ENCODE assay signal across 9 mouse cellular contexts in genomic region chr9:106447951-106448350, GRCm38 (mm10). TPM values are rescaled to one million over a fixed set of nuclear protein-coding genes. Genes with fewer than 3 reads are reported as not detected.
DNase-seq lines count a peak whose midpoint lies in the region; ATAC-seq and TF ChIP-seq lines count a peak whose summit lies in the region.
"Had no signal": no experiment of that assay in that cellular context is flagged by ENCODE, and none has a peak within 500 bp of the region (broad histone marks: within the 10 kb centered on the region; RNA-seq: fewer than 3 reads in every experiment).

No protein-coding gene starts in this region.

- no peak for TF ChIP-seq CTCF in CH12.LX (conservative IDR thresholded peaks at IDR 0.05 in 1 of 2, IDR thresholded peaks at IDR 0.05 in 1 of 2; ENCODE audit: low read depth in 2 of 2, low read length in 2 of 2)
- no peak for TF ChIP-seq CTCF in liver, embryonic 14.5 days (IDR thresholded peaks at IDR 0.05; ENCODE audit: low read depth)

- no peaks in the 10 kb centered on the region for H3K79me2 ChIP-seq in CH12.LX (replicated peaks; ENCODE audit: control insufficient read depth, extremely low read depth, insufficient read depth, poor library complexity, severe bottlenecking)

- H3K4me1 ChIP-seq in CH12.LX (ENCODE audit: control insufficient read depth in 1 of 2, insufficient read depth in 2 of 2), result peaks cover 9 to 42% of the 10 kb centered on the region in 2 experiments
- H3K4me1 ChIP-seq in hindbrain, embryonic 10.5 days (replicated peaks), result peaks cover 82% of the 10 kb centered on the region
- H3K4me1 ChIP-seq in liver, embryonic 14.5 days (replicated peaks; ENCODE audit: control insufficient read depth in 2 of 2, insufficient read depth in 2 of 2, low read length in 1 of 2), result peaks cover 7 to 20% of the 10 kb centered on the region in 2 experiments

- TF ChIP-seq EP300 in CH12.LX (IDR thresholded peaks at IDR 0.05; ENCODE audit: low read length), result no peak
- no peak for TF ChIP-seq EP300 in liver, embryonic 14.5 days (IDR thresholded peaks at IDR 0.05; ENCODE audit: low read depth)

- H3K27ac ChIP-seq in CH12.LX (ENCODE audit: insufficient read depth, low read depth), result no peak overlapping the region; the same call in 1 of the 2 replicates
- peak overlapping the region; percentile 88 for H3K27ac ChIP-seq in hindbrain, embryonic 10.5 days
- H3K27ac ChIP-seq in liver, embryonic 14.5 days, result no peak overlapping the region

- TF ChIP-seq RAD21 in CH12.LX (IDR thresholded peaks at IDR 0.05; ENCODE audit: low read depth, low read length), result no peak

- no peaks in the 10 kb centered on the region for H3K9me3 ChIP-seq in CH12.LX (replicated peaks; ENCODE audit: low read length)
- no peaks in the 10 kb centered on the region for H3K9me3 ChIP-seq in hindbrain, embryonic 10.5 days
- no peaks in the 10 kb centered on the region for H3K9me3 ChIP-seq in liver, embryonic 14.5 days (ENCODE audit: control insufficient read depth, low read length)

- dilution Hi-C loops in CH12.LX (cut with MboI; ENCODE audit: extremely low pct_ligation_motif_present, extremely low pct_unique_long_range_greater_than_20kb, low sequenced_read_pairs), result no loop called here

- 39% methylated on average over 9 of the region's 9 CpGs for WGBS in hindbrain, embryonic 10.5 days
- WGBS in liver, embryonic 14.5 days (ENCODE audit: insufficient replicate concordance), result 33% methylated on average over 9 of the region's 9 CpGs

- intact Hi-C loops in left cerebral cortex, postnatal 25 days (cut with DNase I), result loop anchor here (2.0 kb wide), 1 partner anchor 29 kb away; the partner anchor contains the start of gene Parp3

- DNase-seq in cerebellum, adult 9-11 months, result peak; percentile 84
- DNase-seq in cerebellum, postnatal 4 days (ENCODE audit: low spot score in 2 of 2), result no peak
- DNase-seq in CH12.LX (ENCODE audit: extremely low read depth), result no peak
- DNase-seq in hindbrain, embryonic 10.5 days (ENCODE audit: low spot score), result no peak
- DNase-seq in liver, embryonic 14.5 days (ENCODE audit: low read depth in 3 of 3, low spot score in 3 of 3), result no peak
- no peak for DNase-seq in left cerebral cortex, postnatal 25 days (ENCODE audit: low spot score in 2 of 2)
- DNase-seq in urinary bladder, adult 2 months (ENCODE audit: low spot score), result no peak
- no peak for DNase-seq in spleen, adult 18-20 months

- peak overlapping the region; percentile 95 for H3K4me2 ChIP-seq in CH12.LX (ENCODE audit: insufficient read depth, low read depth, poor library complexity, severe bottlenecking)
- H3K4me2 ChIP-seq in liver, embryonic 14.5 days (ENCODE audit: low read depth), result peak overlapping the region; percentile 78

- ATAC-seq in liver, embryonic 14.5 days (ENCODE audit: insufficient read depth), result no peak

- H3K27me3 ChIP-seq in CH12.LX (replicated peaks), result no peaks in the 10 kb centered on the region
- H3K27me3 ChIP-seq in hindbrain, embryonic 10.5 days (ENCODE audit: insufficient read depth, poor library complexity, severe bottlenecking), result peaks cover 4% of the 10 kb centered on the region; the same call in 1 of the 2 replicates
- peaks cover 5% of the 10 kb centered on the region for H3K27me3 ChIP-seq in liver, embryonic 14.5 days (ENCODE audit: control insufficient read depth, insufficient read depth, low read length)

- H3K9ac ChIP-seq in CH12.LX (ENCODE audit: insufficient read depth, low read depth), result peak overlapping the region; percentile 28
- no peak overlapping the region for H3K9ac ChIP-seq in liver, embryonic 14.5 days (replicated peaks)

- in situ Hi-C loops in CH12.LX (cut with MboI; ENCODE audit: low pct_ligation_motif_present, low pct_unique_long_range_greater_than_20kb, low sequenced_read_pairs), result no loop called here

- H3K4me3 ChIP-seq in CH12.LX (replicated peaks in 1 of 3; ENCODE audit: low read depth in 2 of 3, low read length in 2 of 3, poor library complexity in 1 of 3), result peak overlapping the region; percentile 62 to 74 (median 62)
- H3K4me3 ChIP-seq in hindbrain, embryonic 10.5 days, result peak overlapping the region; percentile 63
- peak overlapping the region in 1 of 2 experiments; percentile 60; a peak in 2 of 4 replicates for H3K4me3 ChIP-seq in liver, embryonic 14.5 days (ENCODE audit: insufficient read depth in 1 of 2, low read depth in 2 of 2, low read length in 2 of 2)

- H3K36me3 ChIP-seq in CH12.LX (replicated peaks in 1 of 2; ENCODE audit: control insufficient read depth in 1 of 2, insufficient read depth in 1 of 2, low read length in 1 of 2), result peaks cover 0 to 41% of the 10 kb centered on the region in 2 experiments
- H3K36me3 ChIP-seq in hindbrain, embryonic 10.5 days, result no peaks in the 10 kb centered on the region
- H3K36me3 ChIP-seq in liver, embryonic 14.5 days (replicated peaks; ENCODE audit: control insufficient read depth, insufficient read depth, low read depth), result no peaks in the 10 kb centered on the region

- no peak for TF ChIP-seq POLR2A in CH12.LX (IDR thresholded peaks at IDR 0.05; ENCODE audit: low read depth, low read length)

TF ChIP-seq in CH12.LX, 34 proteins besides CTCF, POLR2A, EP300 and RAD21:
- TF ChIP-seq PAX5 (IDR thresholded peaks at IDR 0.05; ENCODE audit: low read length) (no peak), MEF2A (IDR thresholded peaks at IDR 0.05; ENCODE audit: borderline replicate concordance, low read depth, low read length) (no peak), HCFC1 (IDR thresholded peaks at IDR 0.05; ENCODE audit: low read depth, low read length) (no peak), USF1 (IDR thresholded peaks at IDR 0.05; ENCODE audit: low read depth, low read length) (no peak), MXI1 (IDR thresholded peaks at IDR 0.05; ENCODE audit: low read depth, low read length) (no peak), NELFE (IDR thresholded peaks at IDR 0.05; ENCODE audit: low read depth, low read length) (no peak), E2F4 (IDR thresholded peaks at IDR 0.05; ENCODE audit: insufficient replicate concordance, low read depth, low read length) (no peak), CHD1 (IDR thresholded peaks at IDR 0.05; ENCODE audit: low read depth, low read length) (no peak), UBTF (IDR thresholded peaks at IDR 0.05; ENCODE audit: low read depth, low read length) (no peak), GABPA (IDR thresholded peaks at IDR 0.05; ENCODE audit: insufficient replicate concordance, low read depth, low read length) (no peak), POLR2AphosphoS2 (IDR thresholded peaks at IDR 0.05; ENCODE audit: low read depth, low read length) (no peak), ZNF384 (IDR thresholded peaks at IDR 0.05; ENCODE audit: low read depth, low read length) (no peak), MAZ (IDR thresholded peaks at IDR 0.05; ENCODE audit: low read depth, low read length) (no peak), JUN (IDR thresholded peaks at IDR 0.05; ENCODE audit: insufficient read depth, low read depth, low read length) (no peak), TCF12 (IDR thresholded peaks at IDR 0.05; ENCODE audit: low read depth, low read length) (no peak)

RNA-seq across cellular contexts. Expression of gene Abhd14a, which starts 0.5 kb away (rescaled TPM):
- total RNA-seq in CH12.LX (2012; rRNA removed) (20.4 and 20.6 TPM in 2 replicates), CH12.LX (2014; rRNA removed) (15.6 and 18.2 TPM in 2 replicates)
- 23.3 and 26.6 TPM in 2 replicates for polyA plus RNA-seq in CH12.LX (2012; ENCODE audit: insufficient read length, low read depth)
- polyA plus RNA-seq in hindbrain, embryonic 10.5 days (2016; fragmentation: Nextera tagmentation; extraction: Ambion mirVana), result 39.7 and 41.9 TPM in 2 replicates
- 14.4 and 16.4 TPM in 2 replicates for polyA plus RNA-seq in liver, embryonic 14.5 days (2012; rRNA removed)
- 14.3 and 16.3 TPM in 2 replicates for polyA plus RNA-seq in liver, embryonic 14.5 days (2014; fragmentation: Nextera tagmentation; extraction: Ambion mirVana)
- 10 to 100 TPM; 40.6 to 44.0 TPM for total RNA-seq in left cerebral cortex, postnatal 25 days (2021)
- polyA plus RNA-seq in urinary bladder, adult 2 months (2012; rRNA removed), result 44.9 and 46.9 TPM in 2 replicates

RNA-seq across cellular contexts. Expression of gene Abhd14b, which starts 0.7 kb away (rescaled TPM):
- 3.9 and 5.3 TPM in 2 replicates for total RNA-seq in CH12.LX (2012; rRNA removed)
- total RNA-seq in CH12.LX (2014; rRNA removed), result 2.9 and 3.6 TPM in 2 replicates
- 4.4 and 5.4 TPM in 2 replicates for polyA plus RNA-seq in CH12.LX (2012; ENCODE audit: insufficient read length, low read depth)
- polyA plus RNA-seq in hindbrain, embryonic 10.5 days (2016; fragmentation: Nextera tagmentation; extraction: Ambion mirVana), result 5.7 and 6.0 TPM in 2 replicates
- 17.3 and 23.7 TPM in 2 replicates for polyA plus RNA-seq in liver, embryonic 14.5 days (2012; rRNA removed)
- 24.9 and 25.2 TPM in 2 replicates for polyA plus RNA-seq in liver, embryonic 14.5 days (2014; fragmentation: Nextera tagmentation; extraction: Ambion mirVana)
- total RNA-seq in left cerebral cortex, postnatal 25 days (2021), result 1 to 10 TPM; 8.3 to 9.7 TPM
- 69.6 and 84.4 TPM in 2 replicates for polyA plus RNA-seq in urinary bladder, adult 2 months (2012; rRNA removed)

RNA-seq across cellular contexts. Expression of gene Pcbp4, which starts 5.1 kb away (rescaled TPM):
- total RNA-seq in CH12.LX (2012; rRNA removed), result 41.3 and 44.1 TPM in 2 replicates
- 34.5 and 44.0 TPM in 2 replicates for total RNA-seq in CH12.LX (2014; rRNA removed)
- 51.9 and 54.2 TPM in 2 replicates for polyA plus RNA-seq in CH12.LX (2012; ENCODE audit: insufficient read length, low read depth)
- 395 and 430 TPM in 2 replicates for polyA plus RNA-seq in hindbrain, embryonic 10.5 days (2016; fragmentation: Nextera tagmentation; extraction: Ambion mirVana)
- 11.3 and 18.3 TPM in 2 replicates for polyA plus RNA-seq in liver, embryonic 14.5 days (2012; rRNA removed)
- 5.6 and 5.7 TPM in 2 replicates for polyA plus RNA-seq in liver, embryonic 14.5 days (2014; fragmentation: Nextera tagmentation; extraction: Ambion mirVana)
- total RNA-seq in left cerebral cortex, postnatal 25 days (2021), result 100 to 1,000 TPM; 161 to 166 TPM
- polyA plus RNA-seq in urinary bladder, adult 2 months (2012; rRNA removed), result 42.5 and 47.9 TPM in 2 replicates

RNA-seq across cellular contexts. Expression of gene Acy1, which starts 9.8 kb away (rescaled TPM):
- total RNA-seq in CH12.LX (2012; rRNA removed) (76.9 and 77.6 TPM in 2 replicates), CH12.LX (2014; rRNA removed) (51.9 and 55.6 TPM in 2 replicates)
- polyA plus RNA-seq in CH12.LX (2012; ENCODE audit: insufficient read length, low read depth), result 103 and 106 TPM in 2 replicates
- 36.7 and 37.0 TPM in 2 replicates for polyA plus RNA-seq in hindbrain, embryonic 10.5 days (2016; fragmentation: Nextera tagmentation; extraction: Ambion mirVana)
- polyA plus RNA-seq in liver, embryonic 14.5 days (2012; rRNA removed), result 13.6 and 19.5 TPM in 2 replicates
- 26.7 and 26.8 TPM in 2 replicates for polyA plus RNA-seq in liver, embryonic 14.5 days (2014; fragmentation: Nextera tagmentation; extraction: Ambion mirVana)
- 10 to 100 TPM; 12.9 to 19.1 TPM for total RNA-seq in left cerebral cortex, postnatal 25 days (2021)
- polyA plus RNA-seq in urinary bladder, adult 2 months (2012; rRNA removed), result 7.8 and 10.2 TPM in 2 replicates

RNA-seq across cellular contexts. Expression of gene Gpr62, which starts 17.8 kb away (rescaled TPM):
- total RNA-seq in CH12.LX (2012; rRNA removed) (0.04 TPM in 1 of 2 replicates, not detected in the other), CH12.LX (2014; rRNA removed) (not detected in 2 replicates)
- 0.11 and 0.20 TPM in 2 replicates for polyA plus RNA-seq in CH12.LX (2012; ENCODE audit: insufficient read length, low read depth)
- 0.10 and 0.17 TPM in 2 replicates for polyA plus RNA-seq in hindbrain, embryonic 10.5 days (2016; fragmentation: Nextera tagmentation; extraction: Ambion mirVana)
- polyA plus RNA-seq in liver, embryonic 14.5 days (2012; rRNA removed), result not detected in 2 replicates
- not detected in 2 replicates for polyA plus RNA-seq in liver, embryonic 14.5 days (2014; fragmentation: Nextera tagmentation; extraction: Ambion mirVana)
- 1 to 10 TPM; 7.7 to 8.6 TPM for total RNA-seq in left cerebral cortex, postnatal 25 days (2021)
- polyA plus RNA-seq in urinary bladder, adult 2 months (2012; rRNA removed), result 0.29 and 0.33 TPM in 2 replicates
- total RNA-seq: common myeloid progenitor, adult 5-6 weeks had no signal
